Mouse (Mus musculus) neural tube, embryonic 12.5 days (tissue): ENCODE measurements around the gene Panx2. TPM values are rescaled to one million over a fixed set of nuclear protein-coding genes. Genes with fewer than 3 reads are reported as not detected.

Experiments used
- ATAC-seq: fragments of 200-750 bp; cut with Nextera tagmentation; 2 replicates; pipeline ENCODE4 v1.8.0; 2017; ENCODE audit warnings: low read depth, mild to moderate bottlenecking, moderate TSS enrichment, moderate library complexity; ENCODE audit not compliant: low FRiP score
- H3K27ac ChIP-seq: fragments of 300-500 bp; sonication (generic); 2 replicates; pipeline ENCODE4 v1.5.1; 2016
- H3K27me3 ChIP-seq: fragments of 300-500 bp; sonication (generic); replicated peaks from 2 replicates; pipeline ENCODE4 v1.6.1; 2016; ENCODE audit warnings: mild to moderate bottlenecking
- H3K36me3 ChIP-seq: fragments of 300-500 bp; sonication (generic); 2 replicates; pipeline ENCODE4 v1.6.1; 2016; ENCODE audit warnings: mild to moderate bottlenecking
- H3K4me1 ChIP-seq: fragments of 300-500 bp; sonication (generic); 2 replicates; pipeline ENCODE4 v1.6.1; 2016
- H3K4me2 ChIP-seq: fragments of 300-500 bp; sonication (generic); replicated peaks from 2 replicates; pipeline ENCODE4 v1.6.1; 2016; ENCODE audit warnings: mild to moderate bottlenecking
- H3K4me3 ChIP-seq: fragments of 300-500 bp; sonication (generic); 2 replicates; pipeline ENCODE4 v1.5.1; 2016
- H3K9ac ChIP-seq: fragments of 300-500 bp; sonication (generic); 2 replicates; pipeline ENCODE4 v1.6.1; 2016; ENCODE audit warnings: mild to moderate bottlenecking
- H3K9me3 ChIP-seq: fragments of 300-500 bp; sonication (generic); 2 replicates; pipeline ENCODE4 v1.6.1; 2016; ENCODE audit warnings: mild to moderate bottlenecking
- WGBS: fragments of 180-500 bp; shearing (Covaris S2); methylation state at CpG from one replicate; pipeline ENCODE4 v1.1.7; 2016; 5-methylcytosine and 5-hydroxymethylcytosine counted together
- polyA plus RNA-seq: library from polyadenylated mRNA; unstranded; fragments of >200 nt; fragmentation: Nextera tagmentation; extraction: Ambion mirVana; gene quantifications from 2 replicates; pipeline ENCODE4 v1.2.1, GENCODE M21; 2016

Gene Panx2
- 1.5 and 2.0 TPM in 2 replicates for polyA plus RNA-seq

DNA sequence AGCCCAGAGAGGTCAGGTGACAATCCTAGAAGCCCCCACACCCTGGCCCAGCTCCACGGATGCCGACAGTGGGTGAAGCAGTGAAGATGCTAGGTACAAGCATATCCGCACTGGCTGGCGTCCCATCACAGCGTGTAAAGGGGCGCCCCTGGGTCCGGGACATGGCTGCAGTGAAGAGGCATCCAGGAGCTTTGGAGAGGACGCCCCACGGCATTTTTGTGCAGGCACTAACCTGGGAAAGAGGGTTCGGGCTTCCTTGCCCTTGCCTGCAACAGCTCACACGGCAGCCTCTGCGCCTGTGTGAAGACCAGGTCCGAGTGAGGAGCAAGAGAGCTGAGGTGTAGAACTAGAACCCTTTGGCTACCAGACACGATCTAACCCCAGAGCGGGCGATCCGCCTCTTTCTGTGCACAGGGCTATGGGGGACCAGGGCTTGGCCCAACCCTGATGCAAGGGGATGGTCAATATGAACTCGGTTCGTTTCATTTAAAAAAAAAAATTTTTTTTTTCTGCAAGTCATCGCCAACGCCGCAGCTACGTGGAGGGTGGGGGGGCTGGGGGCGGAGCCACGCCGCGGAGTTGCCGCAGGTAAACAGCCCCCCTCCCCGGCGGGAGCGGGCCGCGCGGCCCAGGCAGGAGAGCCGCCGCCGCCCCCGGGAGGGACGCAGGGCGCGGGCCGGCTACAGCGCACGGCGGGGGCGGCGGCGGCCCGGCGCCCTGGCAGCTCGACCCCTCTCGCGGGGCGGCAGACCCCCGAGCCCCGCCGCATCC lies at the start of gene Panx2:
Gene Panx2, plus strand, starts transcription at position 574 of the 771 bp plus-strand sequence.
- peak; percentile 21; the same call in 1 of the 2 replicates for ATAC-seq
- peak within 1 kb of the TSS; percentile 92 for H3K4me2 ChIP-seq
- H3K27me3 ChIP-seq: peaks cover 42% of the 10 kb centered on the region
- H3K9me3 ChIP-seq: no peaks in the 10 kb centered on the region
- peak within 1 kb of the TSS; percentile 80 for H3K4me3 ChIP-seq
- no peaks in the 10 kb centered on the region for H3K36me3 ChIP-seq
- H3K4me1 ChIP-seq: peaks cover 9% of the 10 kb centered on the region; the same call in 1 of the 2 replicates
- WGBS: 2% methylated on average over 32 of the region's 57 CpGs
- no peak within 1 kb of the TSS for H3K27ac ChIP-seq
- peak within 1 kb of the TSS; percentile 76 for H3K9ac ChIP-seq

DNA sequence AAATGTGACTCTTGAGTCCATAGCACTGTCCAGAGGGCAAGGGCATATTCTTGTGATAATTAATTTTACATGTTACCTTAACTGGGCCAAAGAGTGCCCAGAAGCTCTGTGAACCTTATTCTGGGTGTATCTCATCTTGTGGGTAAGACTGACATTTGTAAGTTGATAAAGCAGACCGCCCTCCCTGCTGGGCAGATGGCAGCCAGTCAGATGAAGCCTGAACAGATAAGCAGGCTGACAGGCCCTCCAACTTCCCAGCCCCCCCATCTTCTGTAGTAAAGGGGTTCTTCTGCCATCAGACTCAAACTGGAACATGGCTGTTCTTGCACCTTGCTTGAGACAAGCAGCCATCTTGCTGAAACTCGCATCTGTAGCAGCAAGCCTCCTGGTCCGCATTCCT lies 42.8 kb upstream of the Panx2 start:
- Histone ChIP-seq H3K27me3 (no peaks in the 10 kb centered on the region), H3K4me2 (no peak overlapping the region), H3K4me3 (no peak overlapping the region), H3K4me1 (no peaks in the 10 kb centered on the region), H3K9ac (no peak overlapping the region), H3K36me3 (no peaks in the 10 kb centered on the region), H3K27ac (no peak overlapping the region), H3K9me3 (no peaks in the 10 kb centered on the region)
- 86% methylated on average over 3 of the region's 3 CpGs for WGBS
- ATAC-seq: no peak

DNA sequence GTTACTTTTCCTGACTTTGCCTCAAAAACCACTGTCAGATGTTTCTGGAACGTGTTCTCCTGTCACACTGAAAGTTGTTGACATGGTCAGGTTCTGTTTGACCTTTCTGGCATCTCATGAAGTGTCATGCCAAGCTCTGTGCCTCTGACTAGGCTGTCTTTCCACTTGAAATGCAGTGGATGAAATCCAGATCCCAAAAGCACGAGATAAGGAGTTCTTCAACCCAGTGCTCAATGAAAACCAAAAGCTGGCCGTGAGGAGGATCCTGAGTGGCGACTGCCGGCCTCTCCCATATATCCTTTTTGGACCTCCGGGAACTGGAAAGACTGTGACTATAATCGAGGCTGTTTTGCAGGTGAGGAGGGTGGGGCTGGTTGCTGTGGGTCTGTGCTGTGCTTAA lies 39.4 kb upstream of the Panx2 start:
- ATAC-seq: no peak
- no peak overlapping the region for H3K27ac ChIP-seq
- no peaks in the 10 kb centered on the region for H3K4me1 ChIP-seq
- WGBS: 84% methylated on average over 7 of the region's 7 CpGs
- no peaks in the 10 kb centered on the region for H3K36me3 ChIP-seq
- H3K27me3 ChIP-seq: no peaks in the 10 kb centered on the region
- H3K4me2 ChIP-seq: no peak overlapping the region
- no peaks in the 10 kb centered on the region for H3K9me3 ChIP-seq
- no peak overlapping the region for H3K9ac ChIP-seq
- H3K4me3 ChIP-seq: no peak overlapping the region

DNA sequence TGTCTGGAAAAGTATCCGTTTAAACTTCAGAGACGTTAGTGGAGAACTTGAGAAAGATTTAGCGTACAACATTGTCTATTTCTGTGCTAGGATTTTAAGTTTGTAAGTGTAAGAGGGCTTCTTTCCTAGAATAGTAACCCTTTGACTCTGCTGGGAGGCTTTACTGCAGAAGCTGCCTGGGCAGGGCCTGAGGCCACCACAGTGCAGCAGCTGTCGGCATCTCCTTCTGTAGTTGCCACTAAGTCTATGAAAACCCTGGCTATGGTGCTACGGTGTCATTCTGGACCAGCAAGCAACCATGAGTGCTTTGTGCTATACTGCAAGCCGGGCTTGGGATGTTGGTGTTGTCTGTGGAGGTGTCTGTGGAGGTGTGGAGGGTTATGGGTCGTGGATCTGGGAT lies 39.0 kb upstream of the Panx2 start:
- H3K4me1 ChIP-seq: no peaks in the 10 kb centered on the region
- H3K27ac ChIP-seq: no peak overlapping the region
- no peak overlapping the region for H3K4me2 ChIP-seq
- no peak overlapping the region for H3K9ac ChIP-seq
- H3K36me3 ChIP-seq: no peaks in the 10 kb centered on the region
- no peak overlapping the region for H3K4me3 ChIP-seq
- H3K27me3 ChIP-seq: no peaks in the 10 kb centered on the region
- WGBS: 87% methylated on average over 7 of the region's 7 CpGs
- no peaks in the 10 kb centered on the region for H3K9me3 ChIP-seq
- no peak for ATAC-seq

DNA sequence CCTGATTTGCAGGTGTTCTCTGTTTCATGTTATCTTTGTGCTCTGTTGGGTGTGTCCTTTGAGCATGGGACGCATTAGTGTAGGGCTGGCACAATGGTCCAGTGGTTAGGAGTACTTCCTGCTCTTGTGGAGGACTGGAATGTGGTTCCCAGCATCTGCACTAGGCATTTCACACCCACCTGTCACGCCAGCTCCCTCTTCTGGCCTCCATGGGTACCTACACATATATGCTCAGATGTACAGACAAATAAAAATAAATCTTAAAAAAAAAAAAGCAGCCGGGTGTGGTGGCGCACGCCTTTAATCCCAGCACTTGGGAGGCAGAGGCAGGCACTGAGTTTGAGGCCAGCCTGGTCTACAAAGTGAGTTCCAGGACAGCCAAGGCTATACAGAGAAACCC lies 15.2 kb upstream of the Panx2 start:
- Histone ChIP-seq H3K27ac (no peak overlapping the region), H3K4me2 (no peak overlapping the region), H3K4me3 (no peak overlapping the region), H3K9ac (no peak overlapping the region), H3K4me1 (no peaks in the 10 kb centered on the region), H3K27me3 (no peaks in the 10 kb centered on the region), H3K9me3 (0 out of 2 replicates have a peak, but pooled peaks cover 7% of the 10 kb centered on the region), H3K36me3 (no peaks in the 10 kb centered on the region)
- WGBS: 81% methylated on average over 5 of the region's 5 CpGs
- ATAC-seq: no peak

DNA sequence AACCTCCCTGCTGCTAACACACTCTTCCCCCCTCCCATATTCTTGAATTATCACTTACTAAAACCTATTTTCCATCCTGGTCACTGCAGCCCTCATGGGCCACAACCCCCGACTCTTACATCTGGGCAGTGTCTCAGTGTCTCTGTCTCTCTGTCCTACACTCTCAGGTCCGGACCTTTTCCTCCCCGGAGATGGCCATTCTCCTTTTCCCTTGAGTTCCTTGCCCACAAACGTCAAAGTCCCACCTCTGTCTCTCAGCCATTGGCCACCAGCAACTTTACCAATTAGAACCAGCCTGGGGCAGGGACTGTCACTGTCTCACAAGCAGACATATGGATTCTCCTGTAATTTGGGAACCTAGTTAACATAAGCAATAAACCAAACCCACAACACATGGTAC lies 13.2 kb upstream of the Panx2 start:
- Histone ChIP-seq H3K27me3 (no peaks in the 10 kb centered on the region), H3K36me3 (no peaks in the 10 kb centered on the region), H3K4me1 (no peaks in the 10 kb centered on the region), H3K4me3 (no peak overlapping the region), H3K27ac (no peak overlapping the region), H3K4me2 (no peak overlapping the region), H3K9ac (no peak overlapping the region), H3K9me3 (0 out of 2 replicates have a peak, but pooled peaks cover 7% of the 10 kb centered on the region)
- 78% methylated on average over 4 of the region's 4 CpGs for WGBS
- no peak for ATAC-seq

DNA sequence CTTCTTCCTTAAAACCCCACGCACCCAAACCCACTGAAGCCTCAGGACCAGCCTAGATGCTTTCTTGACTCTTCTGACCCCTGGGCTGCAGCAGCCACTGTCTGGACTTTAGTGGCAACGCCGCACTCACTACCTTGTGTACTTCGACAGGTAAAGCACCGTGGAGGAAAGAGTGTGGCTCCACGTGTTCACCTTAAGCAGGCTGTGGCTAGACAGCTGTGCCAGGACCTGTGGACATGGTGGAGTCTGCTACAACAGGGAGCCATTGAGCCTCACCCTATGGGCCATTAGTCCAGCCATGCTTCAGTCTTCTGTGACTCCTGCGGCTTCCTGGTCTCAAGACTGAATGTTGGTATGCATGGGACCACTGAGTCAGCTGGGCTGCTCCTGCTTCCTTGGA lies 4.9 kb upstream of the Panx2 start:
- 92% methylated on average over 7 of the region's 7 CpGs for WGBS
- no peak overlapping the region for H3K4me2 ChIP-seq
- no peak overlapping the region for H3K9ac ChIP-seq
- 0 out of 2 replicates have a peak, but pooled peaks cover 5% of the 10 kb centered on the region for H3K4me1 ChIP-seq
- no peaks in the 10 kb centered on the region for H3K36me3 ChIP-seq
- H3K27ac ChIP-seq: no peak overlapping the region
- no peak for ATAC-seq
- no peaks in the 10 kb centered on the region for H3K9me3 ChIP-seq
- no peak overlapping the region for H3K4me3 ChIP-seq
- peaks cover 23% of the 10 kb centered on the region for H3K27me3 ChIP-seq

DNA sequence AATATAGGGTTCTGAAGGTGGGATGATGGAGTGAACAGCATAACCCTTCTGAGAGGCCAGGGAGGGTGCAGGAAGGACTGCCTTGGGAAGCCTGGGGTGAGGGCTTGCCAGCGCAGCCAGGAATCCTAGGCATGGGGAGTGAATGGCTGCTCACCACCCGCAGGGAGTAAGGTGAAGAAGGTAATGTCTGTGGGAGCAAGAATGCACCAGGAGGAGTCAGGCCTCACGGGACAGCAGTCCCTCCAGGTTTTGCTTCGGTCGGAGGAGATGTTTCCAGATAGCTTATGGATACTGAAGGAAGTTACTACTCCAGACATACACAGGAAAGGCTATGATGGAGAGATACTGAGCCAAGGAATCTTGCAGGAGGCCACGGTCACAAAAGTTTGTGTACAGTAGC lies 798 bp upstream of the Panx2 start:
- no peaks in the 10 kb centered on the region for H3K9me3 ChIP-seq
- peaks cover 42% of the 10 kb centered on the region for H3K27me3 ChIP-seq
- H3K36me3 ChIP-seq: no peaks in the 10 kb centered on the region
- ATAC-seq: no peak
- WGBS: 29% methylated on average over 6 of the region's 6 CpGs
- no peak overlapping the region for H3K27ac ChIP-seq
- H3K4me2 ChIP-seq: peak overlapping the region; percentile 92
- peak overlapping the region; percentile 80 for H3K4me3 ChIP-seq
- peaks cover 9% of the 10 kb centered on the region; the same call in 1 of the 2 replicates for H3K4me1 ChIP-seq
- peak overlapping the region; percentile 76 for H3K9ac ChIP-seq

DNA sequence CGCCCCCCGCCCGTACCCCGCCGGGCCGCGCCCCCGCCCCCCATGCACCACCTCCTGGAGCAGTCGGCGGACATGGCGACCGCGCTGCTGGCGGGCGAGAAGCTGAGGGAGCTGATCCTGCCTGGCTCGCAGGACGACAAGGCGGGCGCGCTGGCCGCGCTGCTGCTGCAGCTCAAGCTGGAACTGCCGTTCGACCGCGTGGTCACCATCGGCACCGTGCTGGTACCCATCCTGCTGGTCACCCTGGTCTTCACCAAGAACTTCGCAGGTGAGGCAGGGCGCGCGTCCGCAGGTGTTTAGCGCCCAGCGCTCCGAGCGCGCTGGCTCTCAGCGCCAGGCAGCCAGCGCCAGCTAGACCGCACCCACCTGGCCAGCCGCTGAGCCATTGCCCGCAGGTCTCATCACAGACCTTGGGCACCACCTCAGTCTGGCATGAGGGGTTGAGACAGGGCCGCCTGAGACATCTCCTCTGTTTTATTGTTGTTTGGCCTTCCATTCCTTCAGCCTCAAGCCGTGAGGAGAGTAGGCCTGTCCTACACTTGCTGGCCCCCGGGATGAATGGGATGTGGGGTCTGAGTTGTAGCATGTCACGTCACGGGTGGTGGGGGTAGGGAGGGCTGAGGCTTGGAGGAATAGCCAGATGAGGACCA lies 623 bp downstream of the Panx2 start:
- no peak overlapping the region for H3K27ac ChIP-seq
- H3K9me3 ChIP-seq: no peaks in the 10 kb centered on the region
- ATAC-seq: peak; percentile 59
- H3K27me3 ChIP-seq: peaks cover 40% of the 10 kb centered on the region
- H3K36me3 ChIP-seq: no peaks in the 10 kb centered on the region
- H3K4me2 ChIP-seq: peak overlapping the region; percentile 92
- WGBS: 2% methylated on average over 41 of the region's 48 CpGs
- peaks cover 9% of the 10 kb centered on the region; the same call in 1 of the 2 replicates for H3K4me1 ChIP-seq
- peak overlapping the region; percentile 76 for H3K9ac ChIP-seq
- peak overlapping the region; percentile 80 for H3K4me3 ChIP-seq

DNA sequence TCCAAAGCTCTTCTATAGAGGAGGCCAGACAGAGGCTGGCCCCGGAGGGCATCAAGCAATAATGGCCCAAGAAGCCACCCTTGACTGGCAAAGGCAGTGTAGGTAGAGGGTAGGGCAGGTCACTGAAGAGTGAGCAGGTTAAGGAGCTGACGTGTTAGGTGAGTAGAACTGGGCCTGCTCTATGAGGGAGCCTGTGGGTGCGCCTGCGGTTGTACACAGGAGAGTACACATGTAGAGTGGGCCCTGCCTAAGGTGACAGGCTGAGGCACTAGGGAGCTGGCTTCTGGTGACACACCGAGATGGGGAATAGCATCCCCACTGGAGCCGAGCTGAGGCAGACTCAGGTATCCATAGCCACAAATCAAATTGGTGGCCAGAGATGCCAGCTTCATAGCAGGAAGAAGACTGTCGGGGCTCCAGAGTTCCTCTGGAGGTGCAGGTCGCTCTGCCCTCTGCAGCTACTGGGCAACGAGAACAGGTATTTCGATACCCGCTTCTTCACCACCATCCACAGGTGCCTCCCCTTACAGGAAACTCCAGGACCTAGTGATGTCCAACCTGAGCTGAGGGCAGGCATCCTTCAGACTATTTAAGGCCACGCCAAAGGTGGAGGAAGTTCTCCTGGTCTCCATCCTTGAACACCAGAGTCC lies 1.4 kb downstream of the Panx2 start:
- H3K4me2 ChIP-seq: peak overlapping the region; percentile 92
- WGBS: 86% methylated on average over 12 of the region's 12 CpGs
- H3K36me3 ChIP-seq: no peaks in the 10 kb centered on the region
- H3K27ac ChIP-seq: no peak overlapping the region
- peaks cover 9% of the 10 kb centered on the region; the same call in 1 of the 2 replicates for H3K4me1 ChIP-seq
- H3K9me3 ChIP-seq: no peaks in the 10 kb centered on the region
- ATAC-seq: no peak
- peaks cover 40% of the 10 kb centered on the region for H3K27me3 ChIP-seq
- H3K9ac ChIP-seq: 0 out of 2 replicates have a peak overlapping the region, but pooled peaks have one; percentile 27
- H3K4me3 ChIP-seq: peak overlapping the region; percentile 80

DNA sequence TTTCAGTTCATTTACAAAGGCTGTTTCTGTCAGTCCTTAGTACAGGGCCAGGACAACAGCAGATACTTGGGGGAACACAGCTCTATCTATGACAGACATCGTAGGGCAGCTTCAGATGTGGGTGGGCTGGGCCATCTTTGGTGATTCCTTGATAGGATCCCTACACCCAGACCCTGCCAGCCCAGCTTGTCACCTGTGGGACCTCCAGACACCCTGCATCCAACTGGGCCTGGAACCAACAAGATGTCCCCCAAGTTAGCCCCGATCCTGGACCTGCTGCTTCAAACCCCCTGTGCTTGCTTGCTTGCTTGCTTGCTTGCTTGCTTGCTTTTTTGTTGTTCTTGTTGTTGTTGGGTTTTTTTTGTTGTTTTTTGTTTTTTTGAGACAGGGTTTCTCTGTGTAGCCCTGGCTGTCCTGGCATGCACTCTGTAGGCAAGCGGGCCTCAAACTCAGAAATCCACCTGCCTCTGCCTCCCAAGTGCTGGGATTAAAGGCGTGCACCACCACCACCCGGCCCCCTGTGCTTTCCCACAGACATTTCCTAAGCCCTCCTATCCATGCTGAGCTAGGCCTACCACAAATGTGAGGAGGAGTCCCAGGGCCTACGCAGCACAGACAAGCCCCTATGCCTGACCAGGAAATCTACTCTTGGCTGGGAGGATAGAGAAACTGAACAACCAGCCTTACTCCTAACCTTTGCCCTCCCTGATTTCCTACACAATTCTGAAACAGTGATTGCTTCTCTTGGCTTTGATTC lies 2.4 kb downstream of the Panx2 start:
- peaks cover 50% of the 10 kb centered on the region for H3K27me3 ChIP-seq
- no peak overlapping the region for H3K9ac ChIP-seq
- peaks cover 9% of the 10 kb centered on the region; the same call in 1 of the 2 replicates for H3K4me1 ChIP-seq
- WGBS: 88% methylated on average over 6 of the region's 6 CpGs
- H3K27ac ChIP-seq: no peak overlapping the region
- no peak overlapping the region for H3K4me3 ChIP-seq
- H3K4me2 ChIP-seq: no peak overlapping the region
- H3K36me3 ChIP-seq: no peaks in the 10 kb centered on the region
- no peak for ATAC-seq
- no peaks in the 10 kb centered on the region for H3K9me3 ChIP-seq
